Mouse (Mus musculus): ENCODE measurements around the gene Rrbp1. TPM values are rescaled to one million over a fixed set of nuclear protein-coding genes. Genes with fewer than 3 reads are reported as not detected.

Rrbp1 gene
- total RNA-seq, 2 experiments from 2014 or later = 86.8 to 90.1 TPM

- no peak for DNase-seq (ENCODE audit: low spot score in 2 of 2)
Measured at GRCm38 (mm10) chr2:144007211-144007610, 3.9 kb downstream of the Rrbp1 start.

GRCm38 (mm10) chr2:144006686-144007085, 4.4 kb downstream of the Rrbp1 start:
- DNase-seq (ENCODE audit: low spot score in 2 of 2) = no peak

GRCm38 (mm10) chr2:144005166-144005955, 5.7 kb downstream of the Rrbp1 start:
- no peak for DNase-seq (ENCODE audit: low spot score in 2 of 2)

DNA sequence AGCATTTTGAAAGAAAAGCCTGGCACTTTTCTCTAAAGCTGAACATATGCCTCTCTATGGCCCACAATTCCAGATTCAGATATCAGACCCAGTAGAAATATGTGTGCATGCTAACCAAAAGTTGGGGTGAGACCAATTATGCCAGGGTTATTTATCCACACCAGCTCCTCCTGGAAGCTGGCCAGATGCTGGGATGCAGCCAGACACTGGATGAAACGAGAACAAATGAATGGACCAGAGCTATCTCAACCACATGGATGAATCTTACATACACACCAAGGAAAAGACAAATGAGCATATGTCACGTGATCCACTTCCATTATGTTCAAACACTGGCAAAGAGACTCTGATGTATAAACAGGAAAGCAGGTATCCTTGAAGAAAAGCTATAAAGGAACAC, 7.5 kb downstream of the Rrbp1 start:
- DNase-seq (ENCODE audit: low spot score in 2 of 2) = no peak

GRCm38 (mm10) chr2:144002229-144002984, 8.7 kb downstream of the Rrbp1 start:
- DNase-seq (ENCODE audit: low spot score in 2 of 2) = no peak

- DNase-seq (ENCODE audit: low spot score in 2 of 2) = no peak
Measured at GRCm38 (mm10) chr2:143992977-143993376, 18.1 kb downstream of the Rrbp1 start.

DNA sequence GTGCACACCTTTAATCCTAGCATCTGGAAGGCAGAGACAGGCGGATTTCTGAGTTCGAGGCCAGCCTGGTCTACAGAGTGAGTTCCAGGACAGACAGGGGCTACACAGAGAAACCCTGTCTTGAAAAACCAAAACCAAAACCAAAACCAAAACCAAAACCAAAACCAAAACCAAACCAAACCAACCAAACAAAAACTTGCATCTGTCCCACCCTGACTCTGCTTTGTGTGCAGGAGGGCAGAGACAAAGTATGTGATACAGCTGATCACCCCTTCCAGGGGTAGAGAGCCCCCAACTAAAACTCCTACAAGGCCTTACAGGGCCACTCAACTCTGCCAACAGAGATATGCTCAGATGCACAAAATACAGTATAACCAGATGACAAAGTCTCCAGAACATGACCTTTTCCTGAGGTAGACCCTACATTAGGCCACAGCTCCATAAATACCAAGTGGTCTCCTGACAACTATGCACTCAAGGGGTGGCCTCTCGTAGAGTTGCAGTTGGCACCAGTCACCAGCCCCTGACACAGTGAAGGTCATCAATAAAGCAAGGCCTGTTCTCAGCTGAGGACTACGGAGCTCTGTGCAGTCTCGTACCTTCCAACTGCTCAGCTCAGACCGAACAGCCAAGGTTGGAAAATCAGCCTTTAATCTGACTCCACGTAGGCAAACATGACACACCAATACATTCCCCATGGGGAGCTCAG, 18.9 kb downstream of the Rrbp1 start:
- no peak for DNase-seq (ENCODE audit: low spot score in 2 of 2)

DNA sequence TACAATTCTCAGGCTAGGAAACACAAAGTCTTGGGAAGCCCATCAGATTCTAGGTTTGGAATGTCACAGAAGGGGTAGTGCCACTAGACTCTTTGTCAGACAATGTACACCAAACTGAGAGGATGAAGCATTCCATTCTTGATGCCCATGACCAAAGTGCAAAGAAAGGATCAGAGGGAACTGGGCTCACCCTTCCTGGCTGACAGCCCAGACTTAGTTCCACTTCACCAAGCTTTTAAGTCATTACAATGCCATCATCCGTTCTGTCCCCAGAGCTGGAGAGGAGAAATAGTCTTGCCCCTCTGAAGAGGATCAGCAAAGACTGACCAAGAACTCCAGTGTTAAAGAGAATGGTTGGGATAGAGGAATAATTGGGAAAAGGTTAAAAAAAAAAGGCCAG, 20.1 kb downstream of the Rrbp1 start:
- peak; percentile 21 to 28 for DNase-seq (ENCODE audit: low spot score in 2 of 2)

- no peak for DNase-seq (ENCODE audit: low spot score in 2 of 2)
Measured at GRCm38 (mm10) chr2:143988016-143988415, 23.0 kb downstream of the Rrbp1 start.

GRCm38 (mm10) chr2:143987485-143987884, 23.6 kb downstream of the Rrbp1 start:
- DNase-seq (ENCODE audit: low spot score in 2 of 2) = no peak

- no peak for DNase-seq (ENCODE audit: low spot score in 2 of 2)
Measured at GRCm38 (mm10) chr2:143983482-143983881, 27.6 kb downstream of the Rrbp1 start.

DNA sequence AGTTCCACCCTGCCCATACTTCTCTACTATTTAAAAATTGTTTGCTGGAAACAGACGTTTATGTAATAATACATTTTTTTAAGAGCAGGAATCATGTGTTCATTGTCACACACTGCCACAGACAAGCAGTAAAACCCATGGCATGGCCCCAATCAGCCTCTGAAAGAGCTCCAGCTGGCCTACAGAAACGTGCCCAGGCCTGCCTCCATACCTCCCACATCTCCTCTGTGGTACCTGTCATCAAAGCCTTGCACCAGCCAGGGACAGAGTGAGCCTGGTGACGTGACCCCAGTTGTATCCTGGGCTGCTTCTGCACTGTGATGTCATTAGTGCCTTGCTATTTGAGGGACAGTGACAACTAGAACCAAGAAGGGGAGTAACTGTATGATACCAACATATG, 28.2 kb downstream of the Rrbp1 start:
- peak in 1 of 2 experiments; percentile 44 for DNase-seq (ENCODE audit: low spot score in 2 of 2)

GRCm38 (mm10) chr2:143982152-143982551, 28.9 kb downstream of the Rrbp1 start:
- no peak for DNase-seq (ENCODE audit: low spot score in 2 of 2)

DNA sequence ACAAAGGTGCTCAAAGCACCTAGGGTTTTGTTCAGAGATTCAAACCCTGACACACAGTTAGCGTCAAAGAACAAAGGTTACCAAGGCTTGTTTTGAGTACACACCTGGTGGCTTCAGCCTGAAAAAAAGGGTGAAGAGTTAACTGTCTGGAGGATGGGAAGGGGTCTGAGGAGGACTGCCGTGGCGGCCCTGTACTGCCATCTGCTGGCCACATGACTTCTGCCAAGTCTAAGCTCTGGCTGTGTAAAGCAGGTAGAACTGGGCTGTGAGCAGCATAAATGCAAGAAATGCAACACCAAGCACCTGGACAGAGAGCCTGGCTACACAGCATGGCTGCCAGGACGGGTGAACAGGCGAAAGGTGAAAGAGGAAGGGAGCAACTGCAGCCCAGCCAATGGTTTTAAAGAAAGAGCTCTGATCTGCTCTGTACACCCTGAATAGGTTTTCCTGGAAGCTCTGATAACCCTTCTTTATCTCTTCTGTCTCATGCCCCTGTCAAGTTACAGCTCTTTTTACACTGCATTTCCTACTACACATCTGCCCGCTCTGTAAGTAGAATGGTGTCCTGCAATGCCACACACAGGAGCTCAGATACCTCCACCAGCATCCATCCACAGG, 30.2 kb downstream of the Rrbp1 start:
- peak; percentile 67 to 73 for DNase-seq (ENCODE audit: low spot score in 2 of 2)

GRCm38 (mm10) chr2:143978444-143979147, 32.5 kb downstream of the Rrbp1 start:
- no peak for DNase-seq (ENCODE audit: low spot score in 2 of 2)

GRCm38 (mm10) chr2:143975146-143975649, 35.9 kb downstream of the Rrbp1 start:
- no peak for DNase-seq (ENCODE audit: low spot score in 2 of 2)

DNA sequence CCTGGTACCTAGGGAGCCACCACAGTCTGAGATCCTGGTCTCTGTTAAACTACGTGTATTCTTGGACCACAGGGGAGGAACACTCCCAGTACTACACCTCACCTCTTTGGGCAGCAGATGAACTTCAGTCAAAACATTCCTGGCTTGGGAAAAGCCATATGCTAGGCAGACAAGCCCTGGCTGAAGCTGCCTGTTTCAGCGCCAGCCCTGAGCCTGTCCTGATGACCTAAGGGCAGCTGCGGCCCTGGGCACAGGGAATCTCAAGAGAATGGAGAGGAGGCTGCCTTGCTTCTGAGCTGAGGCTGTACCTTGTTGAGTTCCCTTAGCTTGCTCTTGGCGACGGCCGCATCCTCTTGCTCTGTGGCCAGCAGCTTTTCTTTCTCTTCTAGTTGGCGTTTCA, 37.9 kb downstream of the Rrbp1 start:
- no peak for DNase-seq (ENCODE audit: low spot score in 2 of 2)

DNA sequence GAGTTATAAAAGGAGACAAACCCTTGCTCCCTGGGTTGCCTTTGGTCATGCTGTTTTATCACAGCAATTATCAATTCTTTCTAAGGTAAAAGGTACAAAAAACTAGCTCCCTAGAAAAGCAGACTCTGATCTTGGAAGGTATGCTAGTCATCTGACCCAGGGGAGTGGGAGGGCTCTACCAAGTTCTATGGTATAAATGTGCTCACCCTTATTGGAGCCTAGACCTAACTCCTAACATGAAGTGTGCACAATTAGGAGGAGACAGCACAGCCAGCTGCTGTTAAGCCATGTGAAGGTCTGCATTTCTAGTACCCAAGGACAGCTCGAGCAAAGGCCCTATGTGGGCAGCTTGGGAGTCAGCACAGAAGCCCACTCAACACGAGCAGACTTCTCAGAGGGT, 39.2 kb downstream of the Rrbp1 start:
- no peak for DNase-seq (ENCODE audit: low spot score in 2 of 2)

DNA sequence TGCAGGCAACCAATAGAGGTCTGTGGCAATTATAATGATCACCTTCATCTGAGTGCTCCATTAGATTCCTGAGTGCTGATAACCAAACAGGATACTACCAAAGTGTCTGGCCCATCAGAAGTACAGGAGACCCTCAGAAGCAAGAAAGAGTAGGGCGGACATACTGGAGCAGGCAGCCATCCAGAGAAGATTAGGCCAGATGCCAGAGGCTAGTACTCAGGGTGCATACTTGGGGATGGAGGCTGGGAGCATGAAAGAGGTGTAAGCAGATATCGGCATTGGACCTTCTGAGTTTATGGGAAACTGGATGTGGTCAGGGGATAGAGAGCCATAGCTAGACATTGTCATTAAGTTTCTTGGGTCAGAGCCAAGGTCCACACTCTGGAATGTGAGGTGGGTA, 40.2 kb downstream of the Rrbp1 start:
- no peak for DNase-seq (ENCODE audit: low spot score in 2 of 2)

DNA sequence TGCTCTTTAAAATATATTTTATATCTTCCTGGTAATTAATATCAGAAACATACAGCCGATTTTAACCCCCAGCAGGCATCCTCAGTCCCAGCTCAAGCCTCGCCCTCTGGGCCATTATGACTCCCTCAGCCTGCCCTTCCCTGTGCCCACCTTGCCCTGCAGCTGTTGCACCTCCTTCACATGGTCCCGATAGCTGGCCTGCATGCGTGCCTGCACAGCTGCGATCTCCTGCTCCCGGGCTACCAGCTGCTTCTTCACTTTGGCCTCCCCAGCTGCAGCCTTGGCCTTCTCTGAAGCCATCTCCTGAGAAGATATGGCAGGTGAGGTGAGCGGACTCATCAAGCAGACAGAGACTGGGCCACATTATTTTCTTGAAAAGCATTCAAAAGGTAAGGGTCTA, 41.8 kb downstream of the Rrbp1 start:
- no peak for DNase-seq (ENCODE audit: low spot score in 2 of 2)

GRCm38 (mm10) chr2:143963318-143963717, 47.7 kb downstream of the Rrbp1 start:
- DNase-seq (ENCODE audit: low spot score in 2 of 2) = no peak
